Mouse (Mus musculus) lung, embryonic 15.5 days (tissue): ENCODE results near the gene A730061H03Rik. TPM values are rescaled to one million over a fixed set of nuclear protein-coding genes. Genes with fewer than 3 reads are reported as not detected.

Source experiments
- ATAC-seq: fragments of 200-750 bp; cut with Nextera tagmentation; 2 replicates; pipeline ENCODE4 v1.8.0; 2017; ENCODE audit warnings: moderate number of reproducible peaks, borderline replicate concordance; ENCODE audit not compliant: low FRiP score, low TSS enrichment; ENCODE audit errors: extremely low read depth
- H3K27ac ChIP-seq: fragments of 300-500 bp; sonication (generic); 2 replicates; pipeline ENCODE4 v1.5.1; 2015; ENCODE audit warnings: moderate library complexity, mild to moderate bottlenecking, inconsistent platforms
- H3K27me3 ChIP-seq: fragments of 300-500 bp; sonication (generic); 2 replicates; pipeline ENCODE4 v1.6.1; 2015; ENCODE audit warnings: inconsistent platforms
- H3K36me3 ChIP-seq: fragments of 300-500 bp; sonication (generic); 2 replicates; pipeline ENCODE4 v1.6.1; 2015; ENCODE audit warnings: inconsistent platforms
- H3K4me1 ChIP-seq: fragments of 300-500 bp; sonication (generic); 2 replicates; pipeline ENCODE4 v1.6.1; 2015; ENCODE audit warnings: inconsistent platforms
- H3K4me2 ChIP-seq: fragments of 300-500 bp; sonication (generic); 2 replicates; pipeline ENCODE4 v1.6.1; 2015; ENCODE audit warnings: inconsistent platforms, mild to moderate bottlenecking, moderate library complexity
- H3K4me3 ChIP-seq: fragments of 300-500 bp; sonication (generic); 2 replicates; pipeline ENCODE4 v1.5.1; 2015; ENCODE audit warnings: mild to moderate bottlenecking, inconsistent platforms
- H3K9ac ChIP-seq: fragments of 300-500 bp; sonication (generic); 2 replicates; pipeline ENCODE4 v1.6.1; 2015; ENCODE audit warnings: inconsistent platforms
- H3K9me3 ChIP-seq: fragments of 300-500 bp; sonication (generic); 2 replicates; pipeline ENCODE4 v1.6.1; 2016; ENCODE audit warnings: inconsistent platforms
- WGBS: fragments of 180-500 bp; shearing (Covaris S2); methylation state at CpG from one replicate; pipeline ENCODE4 v1.1.7; 2015; 5-methylcytosine and 5-hydroxymethylcytosine counted together
- polyA plus RNA-seq: library from polyadenylated mRNA; unstranded; fragments of >200 nt; fragmentation: Nextera tagmentation; extraction: Ambion mirVana; gene quantifications from 2 replicates; pipeline ENCODE4 v1.2.1, GENCODE M21; 2015

The A730061H03Rik gene
- polyA plus RNA-seq, 1 experiment from 2014 or later: 1.2 TPM

DNA sequence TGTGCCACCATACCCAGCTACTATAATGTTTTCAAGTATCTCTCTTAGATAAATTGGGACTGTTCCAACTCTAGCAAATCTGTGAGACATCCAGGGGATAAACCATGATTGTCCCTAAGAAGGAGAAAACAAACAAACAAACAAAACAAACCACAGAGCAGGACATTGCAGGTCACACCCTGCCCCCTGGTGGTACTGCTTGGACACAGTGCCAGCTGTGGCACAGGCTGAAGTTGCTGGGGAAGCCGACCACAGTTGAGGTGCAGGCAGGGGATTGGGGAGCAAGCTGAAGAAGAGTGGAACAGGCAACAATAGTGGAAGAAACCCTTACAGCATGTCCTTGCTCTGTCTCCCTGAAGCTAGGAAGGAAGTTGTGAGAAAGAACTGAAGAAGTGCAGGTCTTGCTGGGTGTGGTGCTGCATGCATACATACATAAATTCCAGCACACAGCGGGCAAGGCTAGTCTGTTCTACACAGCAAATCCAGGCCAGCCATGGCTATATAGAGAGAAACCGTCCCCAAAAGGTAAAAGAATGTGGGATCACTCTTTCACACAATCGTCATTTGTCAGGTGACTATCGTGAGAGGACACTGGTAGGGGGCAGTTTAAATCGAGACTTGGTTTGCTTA is 24.0 kb downstream of the A730061H03Rik start:
- ATAC-seq: no peak
- WGBS: 46% methylated on average over 6 of the region's 6 CpGs

DNA sequence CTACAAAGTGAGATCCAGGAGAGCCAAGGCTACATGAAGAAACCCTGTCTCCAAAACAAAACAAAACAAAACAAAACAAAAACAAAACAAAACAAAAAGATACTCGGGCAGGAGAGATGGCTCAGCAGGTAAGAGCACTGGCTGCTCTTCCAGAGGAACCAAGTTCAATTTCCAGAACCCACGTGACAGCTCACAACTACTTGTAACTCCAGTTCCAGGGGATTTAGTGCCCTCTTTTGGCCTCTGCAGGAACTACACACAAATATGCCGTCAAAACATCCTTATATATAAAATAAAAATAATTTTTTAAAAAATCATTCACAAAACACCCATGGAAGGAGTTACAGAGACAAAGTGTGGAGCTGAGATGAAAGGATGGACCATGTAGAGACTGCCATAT is 32.3 kb downstream of the A730061H03Rik start:
- WGBS: 21% methylated on average over 3 of the region's 3 CpGs
- no peak for ATAC-seq

More for the DNA sequence above, 24.0 kb downstream of the A730061H03Rik start:
- Histone ChIP-seq H3K36me3 (no peaks in the 10 kb centered on the region), H3K9ac (no peak overlapping the region), H3K4me3 (no peak overlapping the region), H3K27me3 (no peaks in the 10 kb centered on the region), H3K4me1 (peaks cover 10% of the 10 kb centered on the region), H3K9me3 (no peaks in the 10 kb centered on the region), H3K4me2 (no peak overlapping the region), H3K27ac (no peak overlapping the region)

GRCm38 (mm10) chr14:55526674-55527073 is 33.5 kb downstream of the A730061H03Rik start:
- H3K36me3 ChIP-seq: no peaks in the 10 kb centered on the region
- no peak overlapping the region for H3K4me3 ChIP-seq
- no peak overlapping the region for H3K9ac ChIP-seq
- H3K9me3 ChIP-seq: no peaks in the 10 kb centered on the region
- 67% methylated on average over 2 of the region's 2 CpGs for WGBS
- H3K27me3 ChIP-seq: peaks cover 29% of the 10 kb centered on the region
- H3K27ac ChIP-seq: no peak overlapping the region
- no peak overlapping the region for H3K4me2 ChIP-seq
- no peaks in the 10 kb centered on the region for H3K4me1 ChIP-seq
- ATAC-seq: no peak

More for the DNA sequence above, 32.3 kb downstream of the A730061H03Rik start:
- Histone ChIP-seq H3K4me2 (no peak overlapping the region), H3K36me3 (no peaks in the 10 kb centered on the region), H3K27me3 (peaks cover 18% of the 10 kb centered on the region; the same call in 1 of the 2 replicates), H3K27ac (no peak overlapping the region), H3K9ac (no peak overlapping the region), H3K4me3 (no peak overlapping the region), H3K9me3 (no peaks in the 10 kb centered on the region), H3K4me1 (no peaks in the 10 kb centered on the region)

DNA sequence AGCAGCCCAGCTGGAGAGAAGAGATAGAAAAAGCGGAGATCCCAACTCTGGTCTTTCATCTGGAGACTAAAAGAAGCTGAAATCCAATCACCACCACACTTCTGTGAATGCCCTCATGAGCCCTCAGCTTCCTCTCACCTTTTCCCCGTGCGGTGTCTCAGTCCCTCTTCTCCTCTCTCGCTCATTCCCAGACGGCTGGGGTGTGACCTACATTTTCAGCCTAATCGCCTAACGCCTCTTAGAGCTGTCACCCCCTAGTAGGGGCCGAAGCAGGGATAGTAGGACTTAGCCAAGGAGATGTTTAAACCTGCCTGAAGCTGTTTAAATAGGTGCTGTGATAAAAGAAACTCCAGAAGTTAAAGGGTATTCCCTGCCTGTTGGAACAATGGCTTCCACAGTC is 35.4 kb downstream of the A730061H03Rik start, which contains the start of gene Nrl:
Nrl (minus strand) TSS at position 197 of the 400 bp plus-strand sequence.
- WGBS: 8% methylated on average over 8 of the region's 8 CpGs
- Histone ChIP-seq H3K4me1 (peaks cover 9% of the 10 kb centered on the region), H3K4me3 (no peak within 1 kb of the TSS), H3K36me3 (no peaks in the 10 kb centered on the region), H3K27me3 (peaks cover 44% of the 10 kb centered on the region), H3K9ac (no peak within 1 kb of the TSS), H3K27ac (no peak within 1 kb of the TSS), H3K4me2 (no peak within 1 kb of the TSS), H3K9me3 (no peaks in the 10 kb centered on the region)
- no peak for ATAC-seq

- H3K9me3 ChIP-seq: no peaks in the 10 kb centered on the region
- H3K27me3 ChIP-seq: peaks cover 46% of the 10 kb centered on the region
- 28% methylated on average over 4 of the region's 4 CpGs for WGBS
- no peak overlapping the region for H3K27ac ChIP-seq
- H3K36me3 ChIP-seq: no peaks in the 10 kb centered on the region
- no peak overlapping the region for H3K4me3 ChIP-seq
- H3K4me1 ChIP-seq: peaks cover 9% of the 10 kb centered on the region
- no peak overlapping the region for H3K4me2 ChIP-seq
- ATAC-seq: no peak
- H3K9ac ChIP-seq: no peak overlapping the region
These were observed 36.1 kb downstream of the A730061H03Rik start for GRCm38 (mm10) chr14:55524062-55524461.

GRCm38 (mm10) chr14:55520451-55521361 is 39.5 kb downstream of the A730061H03Rik start:
- ATAC-seq: peak; percentile 32; the same call in 1 of the 2 replicates
- WGBS: under 1% methylated on average over 61 of the region's 61 CpGs
- Histone ChIP-seq H3K36me3 (no peaks in the 10 kb centered on the region), H3K27me3 (peaks cover 52% of the 10 kb centered on the region), H3K9ac (peak overlapping the region; percentile 35), H3K9me3 (no peaks in the 10 kb centered on the region), H3K4me2 (peak overlapping the region; percentile 93), H3K4me3 (peak overlapping the region; percentile 41), H3K4me1 (peaks cover 9% of the 10 kb centered on the region), H3K27ac (no peak overlapping the region)

GRCm38 (mm10) chr14:55519604-55520003 is 40.6 kb downstream of the A730061H03Rik start:
- H3K4me3 ChIP-seq: no peak overlapping the region
- H3K4me1 ChIP-seq: peaks cover 9% of the 10 kb centered on the region
- WGBS: 65% methylated on average over 4 of the region's 4 CpGs
- H3K36me3 ChIP-seq: no peaks in the 10 kb centered on the region
- H3K9ac ChIP-seq: no peak overlapping the region
- ATAC-seq: no peak
- H3K27me3 ChIP-seq: peaks cover 49% of the 10 kb centered on the region
- H3K27ac ChIP-seq: no peak overlapping the region
- no peaks in the 10 kb centered on the region for H3K9me3 ChIP-seq
- no peak overlapping the region for H3K4me2 ChIP-seq

GRCm38 (mm10) chr14:55518897-55519296 is 41.3 kb downstream of the A730061H03Rik start:
- peak; percentile 35; the same call in 1 of the 2 replicates for ATAC-seq
- Histone ChIP-seq H3K36me3 (no peaks in the 10 kb centered on the region), H3K9ac (no peak overlapping the region), H3K4me1 (peaks cover 9% of the 10 kb centered on the region), H3K9me3 (no peaks in the 10 kb centered on the region), H3K27me3 (peaks cover 46% of the 10 kb centered on the region), H3K4me3 (no peak overlapping the region), H3K4me2 (no peak overlapping the region), H3K27ac (no peak overlapping the region)
- 28% methylated on average over 2 of the region's 2 CpGs for WGBS

- WGBS: 92% methylated on average over 4 of the region's 4 CpGs
- Histone ChIP-seq H3K4me3 (no peak overlapping the region), H3K36me3 (no peaks in the 10 kb centered on the region), H3K27me3 (peaks cover 35% of the 10 kb centered on the region), H3K27ac (no peak overlapping the region), H3K9ac (no peak overlapping the region), H3K4me1 (peaks cover 6% of the 10 kb centered on the region), H3K9me3 (no peaks in the 10 kb centered on the region), H3K4me2 (no peak overlapping the region)
- ATAC-seq: no peak
These were observed 44.4 kb downstream of the A730061H03Rik start for GRCm38 (mm10) chr14:55515846-55516245.

DNA sequence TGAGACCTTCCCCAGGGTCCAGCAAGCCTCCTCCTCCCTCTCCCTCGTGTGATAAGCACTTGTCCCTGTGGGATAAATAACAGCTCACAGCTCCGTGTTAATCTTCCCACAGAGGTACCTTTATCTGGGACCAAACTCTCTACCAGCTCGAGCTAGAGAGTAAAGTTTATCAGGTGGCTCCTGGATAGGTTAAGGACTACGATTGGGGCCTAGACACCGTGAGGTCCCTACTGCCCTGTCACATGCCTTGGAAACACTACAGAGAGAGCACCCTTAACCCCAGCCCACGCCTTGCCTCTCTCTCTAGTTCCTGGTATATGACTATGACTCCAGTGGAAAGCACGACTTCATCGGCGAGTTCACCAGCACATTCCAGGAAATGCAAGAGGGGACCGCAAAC is 46.3 kb downstream of the A730061H03Rik start:
- no peak overlapping the region for H3K4me2 ChIP-seq
- H3K4me3 ChIP-seq: no peak overlapping the region
- 44% methylated on average over 10 of the region's 10 CpGs for WGBS
- ATAC-seq: no peak
- H3K36me3 ChIP-seq: no peaks in the 10 kb centered on the region
- H3K9ac ChIP-seq: no peak overlapping the region
- H3K9me3 ChIP-seq: no peaks in the 10 kb centered on the region
- no peak overlapping the region for H3K27ac ChIP-seq
- peaks cover 16% of the 10 kb centered on the region for H3K27me3 ChIP-seq
- no peaks in the 10 kb centered on the region for H3K4me1 ChIP-seq

DNA sequence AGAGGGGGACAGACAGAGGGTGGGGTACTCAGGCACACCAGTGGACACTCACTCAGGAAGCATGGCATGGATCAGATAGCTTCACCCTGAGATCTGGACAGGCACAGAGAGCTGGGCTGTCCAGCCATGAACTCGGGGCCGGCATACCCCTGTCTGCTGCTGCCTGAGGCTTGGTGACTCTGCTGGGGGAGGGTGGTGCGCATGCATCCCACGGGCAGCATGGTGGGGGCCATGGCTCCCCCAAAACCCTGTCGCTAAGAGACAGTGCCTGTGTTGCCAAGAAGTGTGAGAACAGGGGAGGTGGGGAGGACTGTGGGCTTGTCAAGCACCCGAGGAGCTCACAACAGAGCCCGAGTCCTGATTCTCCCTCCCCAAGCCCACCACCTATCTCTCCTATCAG is 49.2 kb downstream of the A730061H03Rik start:
- Histone ChIP-seq H3K9ac (no peak overlapping the region), H3K4me1 (no peaks in the 10 kb centered on the region), H3K9me3 (no peaks in the 10 kb centered on the region), H3K36me3 (no peaks in the 10 kb centered on the region), H3K4me2 (no peak overlapping the region), H3K27me3 (peaks cover 11% of the 10 kb centered on the region; the same call in 1 of the 2 replicates), H3K27ac (no peak overlapping the region), H3K4me3 (no peak overlapping the region)
- ATAC-seq: no peak
- 49% methylated on average over 7 of the region's 7 CpGs for WGBS
